Mouse (Mus musculus): ENCODE measurements around the gene Pdgfb.

The Pdgfb gene

DNA sequence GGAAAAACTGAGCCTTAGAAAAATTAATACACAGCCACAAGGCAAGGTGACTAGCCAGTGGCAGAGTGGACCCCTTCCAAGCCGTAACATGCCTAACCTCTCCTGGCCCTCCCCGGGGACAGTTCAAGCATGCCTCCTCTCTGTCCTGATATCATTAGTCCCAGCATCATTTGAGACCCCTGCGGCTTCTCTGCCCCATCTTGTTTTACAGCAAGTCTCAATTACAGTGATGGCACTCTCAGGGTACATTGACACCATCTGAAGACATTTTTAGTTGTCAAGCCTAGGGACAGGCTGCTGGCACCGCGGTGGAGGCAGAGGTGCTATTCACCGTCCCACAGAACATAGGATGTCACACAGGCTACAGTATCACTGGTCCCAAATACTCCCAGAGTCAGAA, 6.3 kb downstream of the Pdgfb start:
- no peak for DNase-seq

DNA sequence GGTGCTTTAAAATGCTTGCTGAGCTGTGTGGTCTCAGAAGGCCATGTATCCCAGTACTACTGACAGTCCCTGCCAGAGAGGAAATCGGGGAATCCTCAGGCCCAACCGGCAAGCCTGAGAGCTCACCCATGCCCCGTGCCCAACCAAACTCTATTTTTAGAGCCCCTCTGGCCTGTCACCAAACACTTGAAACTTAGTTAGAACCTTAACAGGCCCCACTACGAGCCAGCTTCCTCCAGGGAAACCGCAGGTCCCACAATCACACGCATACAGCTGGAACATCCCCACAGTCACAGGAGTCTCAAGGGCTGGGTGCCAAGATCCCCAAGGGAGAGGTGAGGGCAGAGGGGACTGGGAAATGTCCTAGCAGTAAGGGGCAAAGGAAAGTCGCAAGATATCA, 8.6 kb downstream of the Pdgfb start:
- no peak for DNase-seq

DNA sequence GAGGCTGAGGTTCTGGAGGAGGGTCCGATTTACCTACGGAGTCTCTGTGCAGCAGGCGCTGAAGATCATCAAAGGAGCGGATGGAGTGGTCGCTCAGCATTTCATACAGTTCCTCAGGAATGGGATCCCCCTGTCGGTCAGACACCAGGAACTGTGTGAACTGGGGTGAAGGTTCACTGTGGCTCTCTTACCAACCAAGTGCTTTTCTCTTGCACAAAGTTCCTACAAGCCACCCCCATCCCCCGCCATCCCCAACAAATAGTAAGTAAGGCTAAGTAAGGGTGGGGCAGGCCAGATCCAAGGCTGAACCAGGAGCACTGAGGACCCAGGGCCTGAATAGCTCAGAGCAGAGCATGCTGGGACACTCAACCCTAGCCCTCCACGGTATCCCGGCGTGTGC, 9.3 kb downstream of the Pdgfb start:
- no peak for DNase-seq

DNA sequence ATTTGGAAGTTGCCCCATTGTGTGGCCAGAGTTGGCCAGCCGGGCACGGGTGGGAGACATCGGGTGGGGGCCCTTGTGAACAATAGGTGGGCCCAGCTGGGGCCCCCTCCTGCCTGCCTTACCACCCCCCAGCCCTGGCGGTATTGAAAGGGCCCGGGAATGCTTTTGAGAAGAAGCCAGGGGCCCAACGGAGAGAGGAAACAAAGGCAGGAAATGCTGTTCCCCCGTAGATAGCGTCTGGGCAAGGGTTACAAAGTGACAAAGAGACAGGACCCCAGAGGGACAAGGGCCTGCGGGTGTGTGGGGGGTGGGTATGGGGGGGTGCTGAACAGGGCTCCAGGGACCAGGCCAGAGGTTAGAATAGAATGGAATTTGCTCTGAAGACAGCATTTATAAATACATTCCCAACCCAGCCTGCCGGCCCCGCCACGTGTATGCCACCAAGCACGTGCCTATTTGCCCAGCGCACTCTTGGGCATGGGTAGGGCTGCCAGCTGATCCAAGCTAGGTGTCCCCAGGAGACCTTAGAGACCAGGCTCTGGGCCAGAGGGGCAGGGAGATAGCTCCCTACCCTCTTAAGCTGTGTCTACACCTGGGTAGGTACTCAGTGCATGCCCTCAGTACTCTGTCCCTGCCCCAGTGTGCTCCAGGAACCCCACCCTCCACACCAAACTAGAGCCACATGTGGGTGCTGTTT, 10.0 kb downstream of the Pdgfb start:
- DNase-seq: no peak

DNA sequence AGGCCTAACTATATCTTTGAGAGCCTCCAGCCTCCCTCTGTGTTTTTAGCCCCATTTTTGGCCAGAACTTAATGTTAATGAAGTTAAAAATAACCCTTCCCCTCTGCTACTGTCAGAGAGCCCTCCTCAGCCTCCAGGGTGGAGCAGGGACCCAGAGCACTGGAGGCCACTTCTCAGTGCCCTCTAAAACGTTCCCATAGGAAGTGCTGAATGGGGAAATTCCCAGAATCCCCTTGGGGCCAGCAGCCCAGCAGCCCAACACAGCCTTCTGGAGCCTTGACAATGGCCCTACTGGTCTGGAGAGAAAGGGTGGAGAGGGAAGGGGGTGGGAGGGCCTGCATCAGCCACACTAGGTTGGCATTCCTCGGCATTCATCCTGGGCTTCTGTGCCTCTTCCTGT, 11.2 kb downstream of the Pdgfb start:
- no peak for DNase-seq

DNA sequence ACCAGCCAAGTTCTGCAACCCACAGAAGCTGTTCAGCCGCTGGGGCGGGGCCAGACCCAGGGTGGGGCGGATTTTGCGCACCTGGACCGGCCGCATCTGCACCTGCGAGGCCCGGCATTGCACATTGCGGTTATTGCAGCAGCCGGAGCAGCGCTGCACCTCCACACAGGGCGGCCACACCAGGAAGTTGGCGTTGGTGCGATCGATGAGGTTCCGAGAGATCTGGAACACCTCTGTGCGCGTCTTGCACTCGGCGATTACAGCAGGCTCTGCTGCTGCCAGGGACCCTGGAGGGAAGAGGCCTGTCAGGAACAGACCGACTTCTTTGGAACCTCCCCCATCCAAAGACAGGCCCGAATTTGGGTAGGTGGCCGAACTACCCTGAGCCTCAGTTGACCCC, 13.2 kb downstream of the Pdgfb start:
- DNase-seq: no peak

DNA sequence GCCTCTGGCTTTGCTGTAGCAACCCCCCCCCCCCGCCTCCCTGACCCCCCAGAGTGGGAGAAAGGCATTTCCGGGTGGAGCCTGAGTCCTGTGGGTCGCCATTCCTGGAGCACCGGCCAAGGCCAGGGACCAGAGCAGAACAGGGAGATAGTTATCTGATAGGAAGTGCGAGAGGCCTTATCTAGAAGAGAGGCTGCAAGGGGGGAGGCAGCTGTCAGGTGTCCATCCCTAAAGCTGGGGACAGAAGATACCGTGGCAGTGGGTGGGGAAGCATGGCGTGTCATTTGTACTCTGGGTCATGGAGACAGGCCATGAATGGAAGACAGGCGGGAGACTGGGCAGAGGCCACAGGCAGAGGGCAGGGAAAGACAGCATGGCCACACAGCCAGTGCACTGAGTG, 14.1 kb downstream of the Pdgfb start:
- DNase-seq: no peak

DNA sequence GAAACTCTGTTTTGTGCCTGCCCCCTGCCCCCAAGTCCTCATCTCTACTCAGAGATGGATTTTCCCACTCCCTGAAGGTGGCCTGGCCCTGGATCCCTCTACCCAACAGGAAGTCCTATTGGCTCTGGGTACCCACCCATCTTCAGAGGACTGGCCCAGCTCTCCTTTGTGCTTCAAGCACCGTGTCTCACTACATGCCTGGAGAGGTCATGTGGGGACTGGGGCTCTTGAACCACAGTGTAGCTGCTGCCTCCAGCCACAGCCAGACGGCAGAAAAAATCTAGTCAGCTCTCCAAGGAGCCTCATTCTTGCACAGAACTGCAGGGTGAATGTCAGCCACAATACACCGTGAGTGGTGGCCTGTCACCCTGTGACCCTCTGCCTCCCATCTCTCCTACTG, 16.8 kb downstream of the Pdgfb start:
- DNase-seq: no peak

DNA sequence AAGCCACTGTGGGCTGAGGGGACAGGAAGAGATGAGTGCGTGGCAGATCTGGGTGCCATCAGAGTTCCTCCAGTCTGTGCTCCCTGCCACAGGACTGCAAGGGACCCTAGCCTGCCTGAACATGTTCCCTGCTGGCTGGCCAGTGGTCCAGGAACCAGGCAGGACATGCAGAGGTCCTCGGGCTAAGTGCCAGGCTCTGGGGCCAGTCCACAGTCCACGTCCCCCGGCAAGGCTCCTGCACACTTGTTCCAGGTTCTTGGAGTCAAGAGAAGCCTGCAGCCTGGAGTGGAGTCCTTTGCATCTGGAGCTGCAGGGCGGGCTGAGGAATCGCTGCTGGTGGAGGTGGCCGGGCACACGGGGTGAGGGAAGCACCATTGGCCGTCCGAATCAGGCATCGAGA, 18.0 kb downstream of the Pdgfb start:
- DNase-seq: no peak

DNA sequence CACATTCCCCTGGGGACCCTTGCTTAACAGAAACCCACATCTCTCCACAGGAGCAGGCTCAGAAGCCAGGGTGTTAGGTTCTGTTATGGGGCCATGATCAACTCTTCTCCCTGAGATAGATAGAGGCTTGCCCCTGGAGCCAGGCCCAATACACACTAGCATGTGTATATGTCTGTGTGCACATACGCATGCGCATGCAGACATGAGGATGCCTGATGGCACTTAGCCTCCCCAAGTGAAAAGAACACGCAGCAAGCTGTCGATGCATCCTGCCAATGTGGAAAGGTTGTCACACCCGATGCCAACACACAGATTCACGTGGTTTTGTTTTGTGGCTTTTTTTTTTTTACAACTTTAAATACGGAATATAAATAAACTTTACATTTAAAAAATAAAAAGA, 19.2 kb downstream of the Pdgfb start:
- no peak for DNase-seq

DNA sequence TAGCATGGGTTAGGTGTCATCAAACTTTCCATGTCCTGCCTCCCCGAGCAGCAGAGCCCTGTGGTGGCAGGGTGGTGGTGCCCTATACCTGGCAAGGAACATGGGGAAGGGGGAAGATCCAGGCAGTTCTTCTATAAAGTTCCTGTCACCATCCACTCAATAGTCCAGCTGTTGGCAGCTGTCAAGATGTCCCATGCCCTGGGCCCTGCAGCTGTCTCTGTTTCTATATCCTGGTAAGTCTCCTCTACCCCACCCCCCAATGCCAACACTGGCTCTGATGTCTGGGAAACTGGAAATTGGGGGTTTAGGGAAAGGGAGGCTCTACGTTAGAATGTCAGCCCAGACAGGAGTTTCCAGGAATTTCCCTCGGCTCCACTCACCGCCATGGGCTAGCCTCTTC, 20.2 kb downstream of the Pdgfb start:
- no peak for DNase-seq

DNA sequence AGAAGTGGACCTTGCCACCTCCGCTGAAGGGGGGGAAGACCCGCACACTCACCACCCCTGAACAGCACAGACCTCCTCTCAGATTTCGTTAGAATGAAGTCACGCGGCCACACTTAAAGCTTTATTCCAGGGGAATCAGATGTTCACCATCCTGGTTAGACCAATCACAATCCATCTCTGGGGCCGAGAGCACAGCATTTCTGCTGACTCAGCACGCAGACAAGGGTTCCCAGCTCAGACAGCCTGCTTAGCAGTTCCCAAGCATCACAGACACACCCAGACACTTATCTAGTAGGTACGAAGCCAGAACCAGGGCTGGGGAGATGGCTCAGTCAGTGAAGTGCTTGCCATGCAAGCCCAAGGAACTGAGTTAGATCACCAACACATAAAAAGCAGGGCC, 28.6 kb downstream of the Pdgfb start:
- DNase-seq: no peak

DNA sequence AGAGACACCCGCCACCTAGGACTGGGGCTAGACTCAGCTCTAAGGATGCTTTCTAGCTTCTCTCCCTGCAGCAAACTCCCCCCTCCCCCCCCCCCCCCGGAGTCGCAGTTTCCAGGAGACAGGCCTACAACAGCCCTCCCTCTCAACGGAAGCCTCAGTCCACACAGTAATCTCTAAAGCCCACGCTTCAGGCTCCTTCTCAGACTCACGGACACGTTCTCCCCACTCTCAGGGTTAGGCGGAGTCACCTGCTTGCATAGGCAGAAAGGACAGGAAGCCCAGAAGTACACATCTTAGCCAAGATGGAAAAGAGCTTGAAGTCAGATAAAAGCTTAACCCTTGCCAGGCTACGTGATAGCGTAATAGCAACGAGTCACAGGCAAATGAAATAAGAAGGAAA, 29.3 kb downstream of the Pdgfb start:
- no peak for DNase-seq

DNA sequence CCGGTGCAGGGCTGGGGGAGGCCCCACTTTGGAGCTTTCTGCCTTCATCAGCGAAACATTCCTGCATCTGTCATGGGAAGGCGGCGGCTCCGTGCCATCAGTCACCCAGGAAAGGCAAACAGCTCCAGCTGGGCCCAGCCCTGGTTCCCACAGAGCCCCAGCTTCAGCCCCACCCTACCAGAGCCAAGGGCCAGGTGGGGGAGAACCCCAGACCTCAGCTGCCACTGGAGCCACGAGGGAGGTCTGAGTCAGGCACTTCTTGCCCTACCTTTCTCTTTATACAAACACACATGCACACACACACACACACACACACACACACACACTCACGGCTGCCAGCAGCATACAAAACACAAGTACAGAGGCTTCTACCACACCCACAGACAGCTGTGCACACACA, 30.6 kb downstream of the Pdgfb start:
- no peak for DNase-seq

DNA sequence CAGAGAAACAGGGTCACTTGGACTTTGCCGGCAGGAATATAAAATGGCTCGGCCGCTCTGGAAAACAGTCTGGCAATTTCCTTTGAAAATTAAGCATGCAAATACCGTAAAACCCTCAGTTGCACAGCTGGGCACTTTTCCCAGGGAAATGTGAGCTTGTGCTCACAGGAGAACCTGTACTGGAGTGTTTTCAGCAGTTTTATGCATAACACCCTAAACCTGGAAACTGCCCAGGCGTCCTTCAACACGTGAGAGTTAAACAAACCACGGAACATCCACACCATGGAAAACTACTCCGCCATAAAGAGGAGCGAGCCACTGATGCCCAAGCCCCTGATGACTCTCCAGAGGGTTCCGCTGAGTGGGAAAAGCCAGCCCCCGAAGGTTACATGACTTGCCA, 34.1 kb downstream of the Pdgfb start:
- no peak for DNase-seq

DNA sequence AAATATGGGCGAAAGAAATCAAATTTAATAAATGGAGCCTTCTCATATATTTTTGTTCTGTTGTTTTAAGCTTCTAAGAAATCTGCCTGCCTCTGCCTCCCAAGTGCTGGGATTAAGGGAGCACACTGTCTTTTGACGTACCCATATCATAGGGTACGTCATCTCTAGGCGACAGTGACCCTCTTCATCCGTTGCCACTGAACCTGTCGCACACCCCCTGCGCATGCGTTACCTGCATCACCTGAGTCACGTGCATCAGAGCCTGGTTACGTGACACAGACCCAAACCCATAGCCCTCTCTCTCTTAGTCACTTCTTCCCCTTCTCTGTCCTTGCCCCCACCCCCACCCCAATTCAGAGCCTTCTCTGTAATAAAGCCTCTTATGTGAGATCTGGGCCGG, 42.6 kb downstream of the Pdgfb start:
- no peak for DNase-seq

DNA sequence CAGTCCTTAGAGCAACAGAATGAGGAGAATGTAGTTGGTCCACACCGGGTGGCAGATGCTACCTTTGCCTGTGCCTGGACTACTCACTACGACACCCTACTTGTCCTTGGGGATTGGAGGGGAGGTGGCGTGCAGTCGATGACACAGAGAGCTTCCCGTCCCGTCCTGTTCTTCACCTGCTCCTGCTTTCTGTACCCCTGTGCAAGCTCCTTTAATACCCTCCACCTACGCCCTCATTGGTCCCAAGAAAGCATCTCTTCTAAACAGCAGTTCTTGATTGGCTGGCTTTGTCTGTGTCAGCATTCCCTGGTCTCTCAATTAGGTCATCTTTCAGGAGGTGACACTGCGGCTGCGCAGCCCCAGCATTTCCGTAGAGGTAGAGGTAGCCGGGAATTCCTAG, 43.8 kb downstream of the Pdgfb start, which contains the start of gene Cbx7:
Cbx7 (minus strand) TSS at position 180 of the 400 bp plus-strand sequence.
- DNase-seq: no peak

DNA sequence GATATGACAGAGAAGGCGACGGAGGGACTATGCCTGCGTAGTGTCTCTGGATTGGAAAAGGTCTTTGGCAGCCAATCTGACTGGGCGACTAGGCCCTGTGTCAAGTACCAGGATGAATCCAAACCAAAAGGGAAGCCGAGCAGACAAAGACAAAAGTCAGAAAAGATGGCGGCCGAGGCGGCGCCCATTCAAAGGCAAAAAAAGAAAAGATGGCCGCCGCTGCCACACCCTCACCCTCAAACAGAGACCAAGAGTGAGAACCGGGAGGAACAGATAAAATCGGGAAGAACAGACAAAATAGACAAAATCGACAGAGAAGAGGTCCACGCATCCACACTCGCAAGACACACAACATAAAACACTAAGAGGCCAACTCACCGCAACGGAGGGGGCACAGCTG, 44.3 kb downstream of the Pdgfb start:
- DNase-seq: no peak

DNA sequence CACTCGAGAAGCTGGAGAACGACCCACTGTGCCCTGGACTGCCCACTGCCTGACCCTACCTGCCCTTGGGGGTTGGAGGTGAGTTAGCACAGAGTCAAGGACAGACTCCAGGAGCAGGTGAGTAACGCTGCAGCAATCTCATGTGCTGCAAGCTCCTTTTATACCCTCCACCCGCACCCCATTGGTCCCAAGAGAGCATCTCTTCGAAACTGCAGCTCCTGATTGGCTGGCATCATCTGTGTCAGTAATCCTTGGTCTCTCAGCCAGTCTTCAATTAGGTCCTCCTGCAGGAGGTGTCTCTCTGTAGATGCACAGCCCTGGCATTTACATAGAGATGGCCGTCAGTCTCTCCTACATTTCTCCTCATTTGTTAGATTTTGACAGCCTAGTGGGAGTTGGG, 47.4 kb downstream of the Pdgfb start:
- no peak for DNase-seq

DNA sequence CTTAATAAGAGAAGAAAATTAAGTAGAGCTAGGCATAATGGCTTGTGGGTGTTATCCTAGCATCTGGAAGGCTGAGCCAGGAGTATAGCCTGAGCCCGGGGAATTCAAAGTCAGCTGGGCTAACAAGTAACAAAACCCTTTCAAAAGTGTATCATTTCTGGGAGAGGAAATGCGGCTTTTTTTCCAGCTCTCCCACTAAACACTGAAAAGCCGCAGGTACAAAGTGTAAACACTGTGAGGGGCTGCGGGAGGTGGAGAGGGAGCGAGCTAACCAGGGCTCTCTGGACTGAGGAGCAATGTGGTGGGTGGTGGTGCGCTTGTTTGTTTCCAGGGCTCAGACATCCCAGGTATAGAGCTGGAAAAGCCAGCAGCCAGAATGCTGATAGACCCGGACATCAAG, 50.4 kb downstream of the Pdgfb start:
- no peak for DNase-seq

DNA sequence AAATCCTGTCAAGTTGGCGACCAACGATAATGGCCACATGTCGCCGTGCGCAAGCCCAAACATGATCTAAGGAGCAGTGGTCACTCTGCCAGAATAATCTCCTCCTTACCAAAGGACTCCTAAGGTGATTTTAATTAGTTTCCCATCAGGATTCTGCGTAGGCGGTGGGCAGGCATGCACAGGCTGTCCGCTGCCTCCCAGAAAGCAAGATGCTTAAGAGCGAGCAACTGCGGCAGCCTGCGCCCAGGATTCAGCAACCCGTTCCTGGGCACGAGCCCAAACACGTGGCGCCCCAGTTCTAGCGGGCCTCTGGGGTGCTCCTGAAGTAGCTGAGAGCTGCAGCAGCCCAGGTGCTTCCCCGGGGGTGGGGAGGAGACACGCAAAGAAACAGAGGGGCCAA, 52.1 kb downstream of the Pdgfb start:
- DNase-seq: no peak

DNA sequence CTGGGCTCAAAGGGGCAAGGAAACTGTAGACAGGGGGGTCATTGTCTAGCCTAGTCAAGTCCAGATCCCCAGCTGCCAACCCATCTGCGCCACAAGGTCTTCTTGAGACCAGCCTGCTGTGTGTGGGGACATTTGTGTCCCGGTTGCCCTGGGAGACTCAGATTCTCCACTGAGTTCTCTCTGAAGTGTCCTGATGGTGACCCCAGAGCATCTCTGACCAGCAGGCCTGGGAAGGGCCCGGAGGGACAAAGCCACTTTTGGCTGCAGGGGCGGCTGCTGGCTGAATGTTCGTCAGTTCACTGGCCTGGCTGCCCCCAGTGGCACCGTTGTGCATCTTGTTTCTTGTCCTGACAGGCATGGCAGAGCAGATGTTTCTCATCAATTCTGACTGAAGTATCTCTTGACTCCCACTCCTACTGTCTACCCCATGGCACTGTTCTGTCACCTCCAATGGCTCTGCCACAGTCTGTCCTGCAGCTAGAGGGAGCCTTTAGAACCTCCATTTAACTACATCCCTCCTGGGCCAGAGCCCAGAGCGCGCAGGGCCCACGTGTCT, 53.3 kb downstream of the Pdgfb start:
- DNase-seq: no peak

DNA sequence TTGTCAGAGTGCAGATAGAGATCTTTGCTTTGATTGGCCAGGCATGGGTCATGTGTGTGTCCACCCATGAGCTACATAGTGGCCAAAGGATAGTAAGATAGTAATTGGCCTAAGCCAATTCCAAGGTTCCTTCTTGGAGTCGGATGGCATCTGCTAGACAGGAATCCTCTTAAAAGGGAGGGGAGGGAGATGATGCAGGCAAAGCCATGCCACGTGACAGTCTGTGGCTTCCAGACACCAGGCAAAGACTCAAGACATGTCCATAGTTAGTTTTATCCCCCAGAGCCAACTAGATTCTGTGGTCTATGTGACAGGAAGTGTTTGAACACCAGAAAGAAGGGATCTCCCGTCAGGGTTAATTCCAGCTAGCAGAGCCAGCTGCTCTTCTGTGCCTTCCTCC, 56.4 kb downstream of the Pdgfb start:
- DNase-seq: no peak

DNA sequence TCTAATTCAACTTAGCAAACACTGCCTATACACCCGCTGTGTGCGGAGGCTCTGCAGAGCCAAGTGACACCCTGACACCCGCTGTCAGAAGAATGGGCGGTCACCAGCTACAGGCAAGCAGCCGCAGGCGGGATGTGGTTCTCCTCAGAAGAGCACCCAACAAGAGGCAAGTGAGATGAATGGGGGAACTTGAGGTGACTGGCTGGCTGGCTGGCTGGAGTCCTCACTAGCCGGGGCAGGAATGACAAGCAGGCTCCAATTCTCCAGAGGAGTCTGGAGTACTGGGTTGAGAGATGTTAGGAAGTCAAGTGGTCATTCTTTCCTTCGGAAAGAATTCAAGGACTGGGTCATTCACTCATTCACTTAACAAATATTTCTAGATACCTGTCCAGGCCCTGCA, 58.2 kb downstream of the Pdgfb start:
- DNase-seq: peak; percentile 56 to 73

DNA sequence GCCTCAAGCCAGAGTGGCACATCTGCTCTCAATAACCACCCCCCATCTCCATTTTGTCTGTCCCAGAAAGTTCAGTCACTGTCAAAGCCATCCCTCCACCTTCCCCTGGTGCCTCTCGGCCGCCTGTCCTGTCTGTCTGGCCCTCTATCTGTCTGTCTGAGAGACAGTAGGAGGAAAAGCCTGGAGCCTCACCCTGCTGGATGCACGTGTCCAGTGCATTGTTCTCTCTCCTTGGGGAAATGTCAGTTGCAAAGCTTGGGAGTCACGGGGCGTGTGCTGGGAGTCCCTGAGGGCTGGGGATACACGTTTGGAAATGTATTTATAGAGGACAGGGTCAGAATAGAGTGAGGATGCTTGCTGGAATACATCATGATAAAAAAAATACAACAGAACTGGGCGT, 61.3 kb downstream of the Pdgfb start:
- DNase-seq: no peak
